Mouse (Mus musculus): ENCODE measurements around the gene 1700016C15Rik. TPM values are rescaled to one million over a fixed set of nuclear protein-coding genes. Genes with fewer than 3 reads are reported as not detected.

The 1700016C15Rik gene
- polyA plus RNA-seq, 1 experiment: not detected

DNA sequence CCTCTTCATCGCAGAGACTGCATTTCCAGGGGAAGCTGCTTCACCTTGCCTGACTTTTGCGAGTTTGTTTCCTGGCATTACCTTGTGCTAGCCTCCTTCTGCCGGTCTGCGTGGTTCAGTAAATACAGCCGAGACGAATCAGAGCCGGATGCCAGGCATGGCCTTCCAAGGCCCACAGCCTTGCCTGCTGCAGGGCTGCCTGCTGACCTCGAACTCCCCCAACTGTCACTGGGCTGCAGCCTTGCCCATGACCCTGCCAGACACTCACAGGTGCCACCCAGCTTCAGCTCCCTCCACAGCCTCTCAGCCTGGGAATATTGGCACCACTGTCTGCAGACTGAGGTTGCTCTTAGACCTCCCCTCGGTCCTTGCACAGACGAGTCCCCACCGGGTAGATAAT, 37.1 kb upstream of the 1700016C15Rik start:
- H3K4me1 ChIP-seq (ENCODE audit: control insufficient read depth, insufficient read depth, insufficient read length): no peaks in the 10 kb centered on the region
- H3K4me3 ChIP-seq (ENCODE audit: extremely low read depth, insufficient read depth, insufficient read length): no peak overlapping the region
- H3K27ac ChIP-seq (ENCODE audit: insufficient read depth, low read length): no peak overlapping the region
- no peaks in the 10 kb centered on the region for H3K36me3 ChIP-seq (ENCODE audit: control insufficient read depth, insufficient read depth, low read length)
- DNase-seq (ENCODE audit: low read depth in 1 of 2, low spot score in 2 of 2): no peak
- TF ChIP-seq CTCF (IDR thresholded peaks at IDR 0.05; ENCODE audit: extremely low read depth, insufficient read depth, insufficient read length, insufficient replicate concordance): no peak
- no peak for TF ChIP-seq POLR2A (IDR thresholded peaks at IDR 0.05; ENCODE audit: low read depth, low read length)
- WGBS: 87% methylated on average over 11 of the region's 11 CpGs
- H3K27me3 ChIP-seq (ENCODE audit: control insufficient read depth, insufficient read depth, low read length): no peaks in the 10 kb centered on the region

DNA sequence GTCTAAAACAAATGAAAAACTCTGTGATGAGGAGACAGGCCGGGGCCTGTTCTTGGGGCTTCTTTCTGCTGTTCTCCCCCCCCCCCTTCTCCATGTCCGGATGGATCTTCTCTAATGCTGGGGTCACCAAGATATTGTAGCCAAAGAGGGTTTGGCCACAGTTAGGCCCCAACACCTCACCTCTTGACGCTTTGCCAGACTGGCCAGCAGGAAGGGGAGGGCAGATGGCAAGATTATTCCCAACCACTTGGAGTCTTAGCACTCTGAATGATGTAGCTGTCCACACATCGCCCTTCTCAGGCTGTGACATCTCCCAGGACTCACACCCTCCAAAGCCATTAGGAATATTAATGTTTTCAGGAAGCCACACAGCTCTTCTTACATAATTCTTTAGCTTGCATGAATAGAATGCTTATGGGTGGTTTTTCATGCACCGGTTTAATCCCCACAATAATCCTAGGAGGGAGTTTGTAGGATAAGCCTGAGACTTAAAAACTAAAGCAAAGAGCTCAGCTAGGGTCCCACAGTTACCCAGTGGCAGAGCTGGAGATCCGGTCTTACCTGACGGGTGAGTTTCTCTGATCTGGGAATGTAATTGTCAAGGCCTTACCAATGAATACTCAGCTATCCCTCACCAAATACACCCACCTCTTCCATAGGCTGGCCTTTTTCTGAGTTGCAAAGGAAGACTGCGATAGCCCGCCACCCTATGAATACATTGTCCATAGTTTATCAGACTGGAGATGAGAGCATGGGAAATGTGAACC, 35.9 kb upstream of the 1700016C15Rik start:
- no peak overlapping the region for H3K27ac ChIP-seq (ENCODE audit: insufficient read depth, low read length)
- no peak overlapping the region for H3K4me3 ChIP-seq (ENCODE audit: extremely low read depth, insufficient read depth, insufficient read length)
- WGBS: 91% methylated on average over 9 of the region's 9 CpGs
- TF ChIP-seq CTCF (IDR thresholded peaks at IDR 0.05; ENCODE audit: extremely low read depth, insufficient read depth, insufficient read length, insufficient replicate concordance) (no peak), POLR2A (IDR thresholded peaks at IDR 0.05; ENCODE audit: low read depth, low read length) (no peak)
- H3K27me3 ChIP-seq (ENCODE audit: control insufficient read depth, insufficient read depth, low read length): no peaks in the 10 kb centered on the region
- H3K4me1 ChIP-seq (ENCODE audit: control insufficient read depth, insufficient read depth, insufficient read length): no peaks in the 10 kb centered on the region
- H3K36me3 ChIP-seq (ENCODE audit: control insufficient read depth, insufficient read depth, low read length): no peaks in the 10 kb centered on the region
- DNase-seq (ENCODE audit: low read depth in 1 of 2, low spot score in 2 of 2): no peak

DNA sequence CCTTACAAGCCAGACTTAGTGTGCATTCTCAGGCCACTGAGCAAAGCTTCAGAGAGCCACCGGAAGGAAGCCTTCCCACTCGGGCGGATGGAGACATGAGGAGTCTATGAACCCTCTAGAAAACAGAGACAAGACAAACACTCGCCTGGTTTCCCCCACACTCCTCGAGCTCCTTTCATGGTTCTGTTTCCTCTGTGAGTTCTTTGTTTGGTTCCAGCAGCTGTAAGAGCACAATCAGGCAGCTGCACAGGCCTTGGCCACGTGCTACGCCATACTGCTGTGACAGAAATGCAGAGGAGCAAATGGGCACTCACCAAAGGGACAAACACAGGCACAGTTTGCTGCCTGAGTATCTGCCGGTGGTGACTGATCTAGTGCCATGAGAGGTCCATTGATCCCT, 29.1 kb upstream of the 1700016C15Rik start:
- WGBS: 70% methylated on average over 8 of the region's 8 CpGs
- no peak for TF ChIP-seq CTCF (IDR thresholded peaks at IDR 0.05; ENCODE audit: extremely low read depth, insufficient read depth, insufficient read length, insufficient replicate concordance)
- no peak for TF ChIP-seq POLR2A (IDR thresholded peaks at IDR 0.05; ENCODE audit: low read depth, low read length)

DNA sequence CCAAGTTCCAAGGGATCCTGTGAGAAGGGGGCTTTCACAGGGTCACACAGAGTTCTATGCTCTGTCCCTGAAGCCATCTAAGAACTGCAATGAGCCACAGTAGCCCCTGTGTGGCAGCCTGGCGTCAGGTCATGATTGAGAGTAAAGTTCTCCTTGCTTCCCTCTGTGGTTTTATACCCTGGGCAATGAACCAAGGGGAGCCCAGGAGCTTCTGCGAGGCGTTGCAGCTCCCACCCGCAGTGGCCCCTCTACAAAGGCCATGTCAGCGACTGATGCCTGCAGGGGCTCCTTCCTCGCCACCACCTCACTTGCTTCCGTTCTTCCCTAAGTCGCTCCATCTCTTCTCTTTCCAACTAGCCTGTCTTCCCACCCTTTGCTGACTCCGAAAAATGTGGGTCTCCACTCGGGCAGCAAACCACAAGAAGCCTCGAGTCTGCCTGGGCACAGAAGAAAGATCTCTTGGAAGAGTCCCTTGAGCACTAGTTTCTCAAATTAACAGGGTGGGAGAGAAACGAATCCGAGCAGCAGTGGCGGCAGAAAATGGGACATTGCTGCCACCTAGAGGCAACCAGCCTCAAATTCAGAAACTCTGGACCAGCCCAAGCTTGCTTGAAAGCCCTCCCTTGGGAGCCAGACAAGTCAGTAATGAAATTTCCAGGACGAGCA, 27.0 kb upstream of the 1700016C15Rik start:
- H3K4me1 ChIP-seq (ENCODE audit: control insufficient read depth, insufficient read depth, insufficient read length): peaks cover 3% of the 10 kb centered on the region; the same call in 1 of the 2 replicates
- TF ChIP-seq CTCF (IDR thresholded peaks at IDR 0.05; ENCODE audit: extremely low read depth, insufficient read depth, insufficient read length, insufficient replicate concordance) (peak; percentile 70; the same call in 1 of the 2 replicates), POLR2A (IDR thresholded peaks at IDR 0.05; ENCODE audit: low read depth, low read length) (no peak)
- DNase-seq (ENCODE audit: low read depth in 1 of 2, low spot score in 2 of 2): peak; percentile 49 to 63
- H3K27ac ChIP-seq (ENCODE audit: insufficient read depth, low read length): no peak overlapping the region
- 1% methylated on average over 15 of the region's 15 CpGs for WGBS
- peak overlapping the region; percentile 64 for H3K4me3 ChIP-seq (ENCODE audit: extremely low read depth, insufficient read depth, insufficient read length)
- no peaks in the 10 kb centered on the region for H3K36me3 ChIP-seq (ENCODE audit: control insufficient read depth, insufficient read depth, low read length)
- H3K27me3 ChIP-seq (ENCODE audit: control insufficient read depth, insufficient read depth, low read length): no peaks in the 10 kb centered on the region

More for the DNA sequence above, 29.1 kb upstream of the 1700016C15Rik start:
- Histone ChIP-seq H3K4me3 (ENCODE audit: extremely low read depth, insufficient read depth, insufficient read length) (no peak overlapping the region), H3K27me3 (ENCODE audit: control insufficient read depth, insufficient read depth, low read length) (no peaks in the 10 kb centered on the region), H3K27ac (ENCODE audit: insufficient read depth, low read length) (no peak overlapping the region), H3K4me1 (ENCODE audit: control insufficient read depth, insufficient read depth, insufficient read length) (peaks cover 3% of the 10 kb centered on the region; the same call in 1 of the 2 replicates), H3K36me3 (ENCODE audit: control insufficient read depth, insufficient read depth, low read length) (no peaks in the 10 kb centered on the region)
- no peak for DNase-seq (ENCODE audit: low read depth in 1 of 2, low spot score in 2 of 2)

DNA sequence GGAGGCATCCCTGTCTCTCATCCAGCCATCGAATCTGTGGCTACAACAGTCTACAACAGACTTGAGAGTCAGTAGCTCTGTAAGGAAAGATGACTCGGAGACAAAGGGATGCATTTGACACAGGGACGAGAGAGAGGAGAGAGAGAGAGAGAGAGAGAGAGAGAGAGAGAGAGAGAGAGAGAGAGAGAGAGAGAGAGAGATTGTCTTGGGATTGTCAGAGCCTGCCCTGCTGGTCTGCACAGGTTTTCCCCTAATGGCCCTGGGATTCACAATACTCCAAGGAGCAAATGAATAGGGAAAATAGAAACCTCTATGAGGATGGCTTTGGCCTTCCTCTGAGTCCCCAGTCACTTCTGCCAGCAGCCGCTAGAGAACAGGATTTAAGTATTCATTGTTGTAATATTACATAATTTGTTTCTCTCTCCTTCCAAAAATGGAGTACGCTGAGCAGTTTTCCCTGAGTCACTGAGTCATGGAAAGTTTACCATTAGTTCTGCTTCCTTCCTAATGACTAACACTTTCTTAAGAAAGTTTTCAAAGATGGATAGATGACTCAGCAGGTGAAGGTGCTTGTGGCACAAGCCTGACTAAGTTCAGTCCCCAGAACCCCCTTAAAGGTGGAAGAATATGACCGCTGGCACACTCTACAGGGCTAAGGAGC, 26.3 kb upstream of the 1700016C15Rik start:
- TF ChIP-seq POLR2A (IDR thresholded peaks at IDR 0.05; ENCODE audit: low read depth, low read length): no peak
- TF ChIP-seq CTCF (IDR thresholded peaks at IDR 0.05; ENCODE audit: extremely low read depth, insufficient read depth, insufficient read length, insufficient replicate concordance): no peak
- H3K36me3 ChIP-seq (ENCODE audit: control insufficient read depth, insufficient read depth, low read length): no peaks in the 10 kb centered on the region
- H3K27ac ChIP-seq (ENCODE audit: insufficient read depth, low read length): no peak overlapping the region
- no peak for DNase-seq (ENCODE audit: low read depth in 1 of 2, low spot score in 2 of 2)
- 64% methylated on average over 6 of the region's 6 CpGs for WGBS
- H3K4me1 ChIP-seq (ENCODE audit: control insufficient read depth, insufficient read depth, insufficient read length): peaks cover 3% of the 10 kb centered on the region; the same call in 1 of the 2 replicates
- H3K4me3 ChIP-seq (ENCODE audit: extremely low read depth, insufficient read depth, insufficient read length): no peak overlapping the region
- no peaks in the 10 kb centered on the region for H3K27me3 ChIP-seq (ENCODE audit: control insufficient read depth, insufficient read depth, low read length)

DNA sequence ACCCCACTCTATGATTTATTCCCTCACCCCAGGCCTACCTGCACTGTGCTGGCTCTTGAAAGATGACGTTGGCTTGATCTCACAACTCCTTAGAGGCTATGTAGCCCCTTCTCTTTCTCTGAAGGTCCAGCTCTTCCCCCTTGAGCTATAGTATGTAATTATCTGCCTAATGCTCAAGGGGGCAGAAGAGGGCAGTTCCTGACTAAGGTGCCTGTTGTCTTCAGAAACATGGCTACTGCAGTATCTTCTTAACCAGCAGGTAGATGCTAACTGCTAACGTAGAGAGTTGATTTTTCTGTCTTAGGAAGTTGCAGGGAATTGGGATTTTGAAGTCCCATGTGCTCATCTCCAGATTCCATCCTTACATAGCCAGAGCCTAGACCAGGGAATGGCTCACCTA, 24.4 kb upstream of the 1700016C15Rik start:
- Histone ChIP-seq H3K27me3 (ENCODE audit: control insufficient read depth, insufficient read depth, low read length) (no peaks in the 10 kb centered on the region), H3K36me3 (ENCODE audit: control insufficient read depth, insufficient read depth, low read length) (no peaks in the 10 kb centered on the region), H3K4me3 (ENCODE audit: extremely low read depth, insufficient read depth, insufficient read length) (no peak overlapping the region), H3K27ac (ENCODE audit: insufficient read depth, low read length) (no peak overlapping the region), H3K4me1 (ENCODE audit: control insufficient read depth, insufficient read depth, insufficient read length) (peaks cover 3% of the 10 kb centered on the region; the same call in 1 of the 2 replicates)
- WGBS: 54% methylated on average over 2 of the region's 2 CpGs
- no peak for DNase-seq (ENCODE audit: low read depth in 1 of 2, low spot score in 2 of 2)
- no peak for TF ChIP-seq CTCF (IDR thresholded peaks at IDR 0.05; ENCODE audit: extremely low read depth, insufficient read depth, insufficient read length, insufficient replicate concordance)
- no peak for TF ChIP-seq POLR2A (IDR thresholded peaks at IDR 0.05; ENCODE audit: low read depth, low read length)

Data from spleen, adult 2 months (tissue).